Mouse (Mus musculus): ENCODE data around the gene Olfr725.

DNA sequence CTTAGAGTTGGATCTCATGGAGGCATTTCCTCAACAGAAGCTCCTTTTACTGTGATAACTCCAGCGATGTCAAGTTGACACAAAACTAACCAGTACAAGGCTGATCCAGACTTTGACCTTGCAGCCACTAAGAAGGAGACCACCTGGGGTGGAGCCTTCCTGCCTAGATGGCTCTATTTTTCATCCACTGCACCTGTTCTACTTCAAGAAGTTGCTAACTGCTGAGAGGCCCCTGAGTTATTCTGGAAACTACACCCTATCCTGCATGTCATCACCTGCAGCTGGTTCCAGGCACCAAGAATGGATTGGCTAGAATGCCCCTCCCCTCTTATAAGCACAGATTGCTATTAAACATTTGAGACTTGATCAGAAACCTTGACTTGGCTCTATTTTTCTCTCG lies 13.8 kb downstream of the Olfr725 start:
- no peak for TF ChIP-seq POLR2A (IDR thresholded peaks at IDR 0.05; ENCODE audit: low read depth, low read length)
- TF ChIP-seq CTCF (IDR thresholded peaks at IDR 0.05; ENCODE audit: extremely low read depth, insufficient read length, insufficient replicate concordance, low read depth, low read length), result no peak

All from small intestine, adult 2 months (tissue).